Mouse (Mus musculus): ENCODE measurements around the gene Hnrnpa2b1.

GRCm38 (mm10) chr6:51437665-51438064 is 32.0 kb downstream of the Hnrnpa2b1 start:
- TF ChIP-seq POLR2A (IDR thresholded peaks at IDR 0.05; ENCODE audit: control insufficient read depth, extremely low read depth, insufficient read depth, low read length, poor library complexity) (no peak), CTCF (IDR thresholded peaks at IDR 0.05; ENCODE audit: borderline replicate concordance, control insufficient read depth, extremely low read depth, insufficient read depth, low read length, poor library complexity) (no peak)

Data from thymus, adult 2 months (tissue).